Mouse (Mus musculus): ENCODE measurements around the gene Kcna1. TPM values are rescaled to one million over a fixed set of nuclear protein-coding genes. Genes with fewer than 3 reads are reported as not detected.

The Kcna1 gene
- polyA plus RNA-seq, 1 experiment from 2014 or later = 0.64 TPM

DNA sequence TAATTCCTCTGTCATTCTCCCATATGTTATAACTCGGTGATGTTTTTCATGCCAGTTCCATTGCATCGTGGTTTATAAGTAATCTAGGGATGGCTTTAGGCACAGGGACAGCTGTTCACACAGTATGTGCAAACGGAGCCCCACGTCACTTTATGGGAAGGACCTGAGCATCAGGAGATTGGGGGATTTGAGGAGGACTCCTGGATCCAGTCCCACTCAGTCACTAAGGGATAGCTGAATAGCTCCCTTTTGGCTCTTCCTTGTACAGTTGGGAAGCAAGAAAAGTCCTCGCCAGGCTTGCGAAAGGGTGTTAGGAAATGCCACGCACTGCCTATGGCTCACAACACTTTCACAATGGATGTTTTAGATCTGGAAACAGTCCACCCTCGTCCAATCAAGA lies 51.8 kb downstream of the Kcna1 start:
- no peak overlapping the region for H3K27ac ChIP-seq
- WGBS = 83% methylated on average over 8 of the region's 8 CpGs
- 0 out of 2 replicates have a peak, but pooled peaks cover 9% of the 10 kb centered on the region for H3K27me3 ChIP-seq (ENCODE audit: insufficient read depth, poor library complexity, severe bottlenecking)

DNA sequence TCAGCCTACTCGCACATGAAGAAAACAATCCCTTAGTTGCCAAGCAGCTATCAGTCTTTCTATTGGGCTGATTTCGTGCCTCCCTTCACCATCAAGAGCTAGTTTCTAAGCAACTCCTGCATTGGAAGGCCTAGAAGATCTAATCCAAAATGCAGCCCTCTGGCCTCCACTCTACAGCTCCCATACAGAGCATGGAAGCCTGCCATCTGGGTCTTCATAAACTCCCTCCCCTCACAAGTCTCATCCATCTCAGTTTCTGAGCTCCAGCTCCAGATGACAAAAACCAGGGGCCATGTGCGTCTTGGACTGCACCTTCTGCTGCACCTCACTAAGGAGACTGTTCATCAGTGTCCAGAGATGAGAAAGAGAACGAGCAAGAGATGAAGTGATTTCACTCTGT lies 52.8 kb downstream of the Kcna1 start:
- H3K36me3 ChIP-seq = no peaks in the 10 kb centered on the region
- no peak overlapping the region for H3K4me3 ChIP-seq
- H3K27ac ChIP-seq = no peak overlapping the region
- DNase-seq (ENCODE audit: low spot score) = no peak
- H3K9me3 ChIP-seq = no peaks in the 10 kb centered on the region
- 0 out of 2 replicates have a peak, but pooled peaks cover 9% of the 10 kb centered on the region for H3K27me3 ChIP-seq (ENCODE audit: insufficient read depth, poor library complexity, severe bottlenecking)
- peaks cover 6% of the 10 kb centered on the region; the same call in 1 of the 2 replicates for H3K4me1 ChIP-seq (replicated peaks)
- WGBS = 85% methylated on average over 4 of the region's 4 CpGs

More for the DNA sequence above, 51.8 kb downstream of the Kcna1 start:
- DNase-seq (ENCODE audit: low spot score) = no peak
- Histone ChIP-seq H3K4me3 (no peak overlapping the region), H3K4me1 (replicated peaks) (peaks cover 6% of the 10 kb centered on the region; the same call in 1 of the 2 replicates), H3K36me3 (no peaks in the 10 kb centered on the region), H3K9me3 (no peaks in the 10 kb centered on the region)

Other genes with a start within 250 kb of the Kcna1 start
- 2.9 and 3.7 TPM in 2 replicates for gene Kcna5, start 111.0 kb downstream of the Kcna1 start, polyA plus RNA-seq (2016; fragmentation: Nextera tagmentation; extraction: Ambion mirVana)
- gene Kcna6, start 94.3 kb upstream of the Kcna1 start, polyA plus RNA-seq (2016; fragmentation: Nextera tagmentation; extraction: Ambion mirVana) = 5.7 and 6.7 TPM in 2 replicates
- 185 and 192 TPM in 2 replicates for gene Ndufa9, start 202.8 kb upstream of the Kcna1 start, polyA plus RNA-seq (2016; fragmentation: Nextera tagmentation; extraction: Ambion mirVana)
- gene Akap3, start 206.7 kb upstream of the Kcna1 start, polyA plus RNA-seq (2016; fragmentation: Nextera tagmentation; extraction: Ambion mirVana) = 0.24 TPM in 1 of 2 replicates, not detected in the other

All from hindbrain, embryonic 10.5 days (tissue).